Mouse (Mus musculus) cortical plate, adult 2 months (tissue): Measurements from ENCODE around the gene Rab8a.

ENCODE experiments used
- CTCF ChIP-seq: fragments of 200-500 bp; IDR thresholded peaks from 2 replicates; pipeline ENCODE4 v1.5.1; 2011; ENCODE audit warnings: mild to moderate bottlenecking, control low read depth, low read length; ENCODE audit not compliant: insufficient read depth; ENCODE audit errors: extremely low read depth
- POLR2A ChIP-seq: fragments of 200-500 bp; IDR thresholded peaks from 2 replicates; pipeline ENCODE4 v1.6.1; 2011; ENCODE audit warnings: mild to moderate bottlenecking, low read length, control low read depth; ENCODE audit not compliant: insufficient read depth; ENCODE audit errors: extremely low read depth

DNA sequence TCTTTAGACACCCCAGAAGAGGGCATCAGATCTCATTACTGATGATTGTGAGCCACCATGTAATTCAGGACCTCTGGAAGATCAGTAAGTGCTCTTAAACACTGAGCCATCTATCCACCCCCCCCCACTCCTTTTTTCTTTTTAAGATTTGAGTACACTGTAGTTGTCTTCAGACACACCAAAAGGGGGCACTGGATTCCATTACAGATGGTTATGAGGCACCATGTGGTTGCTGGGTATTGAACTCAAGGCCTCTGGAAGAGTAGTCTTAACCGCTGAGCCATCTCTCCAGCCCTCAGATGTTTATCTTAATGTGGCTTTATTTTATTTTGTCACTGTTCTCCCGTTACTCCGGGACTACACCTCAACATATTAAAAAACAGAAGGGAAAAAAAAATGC, 993 bp upstream of the Rab8a start:
- no peak for TF ChIP-seq CTCF
- TF ChIP-seq POLR2A, result no peak
